Mouse (Mus musculus): ENCODE results near the gene Pde2a. TPM values are rescaled to one million over a fixed set of nuclear protein-coding genes. Genes with fewer than 3 reads are reported as not detected.

The Pde2a gene
- polyA plus RNA-seq, 1 experiment from 2014 or later = 12.7 TPM

- H3K9ac ChIP-seq (ENCODE audit: low read length) = no peak overlapping the region
- H3K4me2 ChIP-seq (ENCODE audit: low read depth, low read length) = no peak overlapping the region
- peaks cover 2% of the 10 kb centered on the region; the same call in 1 of the 2 replicates for H3K27me3 ChIP-seq (ENCODE audit: control insufficient read depth, insufficient read depth, low read length)
- no peaks in the 10 kb centered on the region for H3K36me3 ChIP-seq (ENCODE audit: control insufficient read depth, insufficient read depth)
- 11% methylated on average over 2 of the region's 2 CpGs for WGBS
- no peaks in the 10 kb centered on the region for H3K4me1 ChIP-seq (ENCODE audit: control insufficient read depth, insufficient read depth, low read length)
- H3K9me3 ChIP-seq (replicated peaks; ENCODE audit: control insufficient read depth, low read length) = no peaks in the 10 kb centered on the region
- ATAC-seq (replicated peaks; ENCODE audit: extremely low read depth, insufficient read depth, low FRiP score) = no peak
- no peak overlapping the region for H3K4me3 ChIP-seq (ENCODE audit: low read length)
- no peak overlapping the region for H3K27ac ChIP-seq (ENCODE audit: low read length)
These were observed 6.2 kb downstream of the Pde2a start for GRCm38 (mm10) chr7:101427736-101428135.

GRCm38 (mm10) chr7:101435038-101435437 lies 13.5 kb downstream of the Pde2a start:
- Histone ChIP-seq H3K27ac (ENCODE audit: low read length) (no peak overlapping the region), H3K9ac (ENCODE audit: low read length) (no peak overlapping the region), H3K4me2 (ENCODE audit: low read depth, low read length) (no peak overlapping the region), H3K36me3 (ENCODE audit: control insufficient read depth, insufficient read depth) (no peaks in the 10 kb centered on the region), H3K9me3 (replicated peaks; ENCODE audit: control insufficient read depth, low read length) (no peaks in the 10 kb centered on the region), H3K27me3 (ENCODE audit: control insufficient read depth, insufficient read depth, low read length) (no peaks in the 10 kb centered on the region; the same call in 1 of the 2 replicates), H3K4me1 (ENCODE audit: control insufficient read depth, insufficient read depth, low read length) (no peaks in the 10 kb centered on the region), H3K4me3 (ENCODE audit: low read length) (no peak overlapping the region)
- no peak for ATAC-seq (replicated peaks; ENCODE audit: extremely low read depth, insufficient read depth, low FRiP score)
- WGBS = 63% methylated on average over 6 of the region's 6 CpGs

DNA sequence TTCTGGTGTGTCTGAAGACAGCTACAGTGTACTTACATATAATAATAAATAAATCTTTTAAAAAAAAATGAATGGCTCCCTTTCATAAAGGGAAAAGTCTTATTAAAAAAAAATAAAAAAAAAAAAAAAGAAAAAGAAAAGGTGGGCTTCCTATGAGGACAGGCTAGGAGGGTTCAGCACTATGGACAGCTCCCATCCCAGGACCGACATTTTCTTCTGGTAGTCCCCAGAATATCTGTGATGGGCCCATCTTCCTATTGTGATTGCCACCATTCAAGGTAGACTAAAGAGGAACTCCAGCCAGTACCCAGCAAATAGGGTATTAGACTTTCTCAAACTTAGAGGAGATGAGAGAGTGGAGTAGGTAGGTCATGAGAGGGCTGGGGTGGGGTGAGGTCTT lies 16.4 kb downstream of the Pde2a start:
- Histone ChIP-seq H3K4me3 (ENCODE audit: low read length) (no peak overlapping the region), H3K27ac (ENCODE audit: low read length) (no peak overlapping the region), H3K4me1 (ENCODE audit: control insufficient read depth, insufficient read depth, low read length) (no peaks in the 10 kb centered on the region), H3K4me2 (ENCODE audit: low read depth, low read length) (no peak overlapping the region), H3K27me3 (ENCODE audit: control insufficient read depth, insufficient read depth, low read length) (no peaks in the 10 kb centered on the region; the same call in 1 of the 2 replicates), H3K9me3 (replicated peaks; ENCODE audit: control insufficient read depth, low read length) (no peaks in the 10 kb centered on the region), H3K36me3 (ENCODE audit: control insufficient read depth, insufficient read depth) (no peaks in the 10 kb centered on the region), H3K9ac (ENCODE audit: low read length) (no peak overlapping the region)
- no peak for ATAC-seq (replicated peaks; ENCODE audit: extremely low read depth, insufficient read depth, low FRiP score)
- 6% methylated on average over 1 of the region's 1 CpGs for WGBS

GRCm38 (mm10) chr7:101443093-101443492 lies 21.6 kb downstream of the Pde2a start:
- no peaks in the 10 kb centered on the region for H3K36me3 ChIP-seq (ENCODE audit: control insufficient read depth, insufficient read depth)
- ATAC-seq (replicated peaks; ENCODE audit: extremely low read depth, insufficient read depth, low FRiP score) = no peak
- 0 out of 2 replicates have a peak, but pooled peaks cover 4% of the 10 kb centered on the region for H3K27me3 ChIP-seq (ENCODE audit: control insufficient read depth, insufficient read depth, low read length)
- H3K9ac ChIP-seq (ENCODE audit: low read length) = no peak overlapping the region
- 73% methylated on average over 10 of the region's 10 CpGs for WGBS
- H3K27ac ChIP-seq (ENCODE audit: low read length) = no peak overlapping the region
- no peaks in the 10 kb centered on the region for H3K4me1 ChIP-seq (ENCODE audit: control insufficient read depth, insufficient read depth, low read length)
- no peak overlapping the region for H3K4me3 ChIP-seq (ENCODE audit: low read length)
- H3K9me3 ChIP-seq (replicated peaks; ENCODE audit: control insufficient read depth, low read length) = no peaks in the 10 kb centered on the region
- H3K4me2 ChIP-seq (ENCODE audit: low read depth, low read length) = no peak overlapping the region

DNA sequence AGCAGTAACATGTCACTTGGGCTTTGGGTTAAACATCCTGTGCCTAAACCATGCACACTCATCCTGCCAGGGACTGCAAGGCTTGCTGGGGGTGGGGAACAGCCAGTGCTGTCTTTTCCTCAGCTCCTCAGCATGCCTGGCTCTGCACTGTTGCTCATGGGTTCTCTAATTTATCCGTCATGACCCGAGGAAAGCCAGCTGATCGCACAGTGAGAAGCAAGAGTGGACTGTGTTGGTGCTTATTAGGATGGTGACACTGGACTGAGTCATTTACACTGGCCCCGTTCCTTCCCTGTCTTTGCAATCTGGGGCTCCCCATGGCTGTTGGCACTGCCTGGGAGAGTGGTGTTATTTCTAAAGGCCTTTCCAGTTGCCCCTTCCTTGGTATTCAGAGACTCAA lies 22.7 kb downstream of the Pde2a start:
- H3K36me3 ChIP-seq (ENCODE audit: control insufficient read depth, insufficient read depth) = no peaks in the 10 kb centered on the region
- H3K27me3 ChIP-seq (ENCODE audit: control insufficient read depth, insufficient read depth, low read length) = 0 out of 2 replicates have a peak, but pooled peaks cover 4% of the 10 kb centered on the region
- 82% methylated on average over 4 of the region's 4 CpGs for WGBS

GRCm38 (mm10) chr7:101449855-101450254 lies 28.4 kb downstream of the Pde2a start:
- peaks cover 13% of the 10 kb centered on the region for H3K27me3 ChIP-seq (ENCODE audit: control insufficient read depth, insufficient read depth, low read length)
- H3K4me2 ChIP-seq (ENCODE audit: low read depth, low read length) = no peak overlapping the region
- no peak overlapping the region for H3K9ac ChIP-seq (ENCODE audit: low read length)
- WGBS = 38% methylated on average over 3 of the region's 3 CpGs
- H3K9me3 ChIP-seq (replicated peaks; ENCODE audit: control insufficient read depth, low read length) = no peaks in the 10 kb centered on the region
- H3K4me3 ChIP-seq (ENCODE audit: low read length) = no peak overlapping the region
- peaks cover 7% of the 10 kb centered on the region for H3K4me1 ChIP-seq (ENCODE audit: control insufficient read depth, insufficient read depth, low read length)
- H3K27ac ChIP-seq (ENCODE audit: low read length) = no peak overlapping the region
- no peak for ATAC-seq (replicated peaks; ENCODE audit: extremely low read depth, insufficient read depth, low FRiP score)
- no peaks in the 10 kb centered on the region for H3K36me3 ChIP-seq (ENCODE audit: control insufficient read depth, insufficient read depth)

More for the DNA sequence above, 22.7 kb downstream of the Pde2a start:
- Histone ChIP-seq H3K4me1 (ENCODE audit: control insufficient read depth, insufficient read depth, low read length) (no peaks in the 10 kb centered on the region), H3K4me2 (ENCODE audit: low read depth, low read length) (no peak overlapping the region), H3K9ac (ENCODE audit: low read length) (no peak overlapping the region), H3K27ac (ENCODE audit: low read length) (no peak overlapping the region), H3K4me3 (ENCODE audit: low read length) (no peak overlapping the region), H3K9me3 (replicated peaks; ENCODE audit: control insufficient read depth, low read length) (no peaks in the 10 kb centered on the region)
- ATAC-seq (replicated peaks; ENCODE audit: extremely low read depth, insufficient read depth, low FRiP score) = no peak

DNA sequence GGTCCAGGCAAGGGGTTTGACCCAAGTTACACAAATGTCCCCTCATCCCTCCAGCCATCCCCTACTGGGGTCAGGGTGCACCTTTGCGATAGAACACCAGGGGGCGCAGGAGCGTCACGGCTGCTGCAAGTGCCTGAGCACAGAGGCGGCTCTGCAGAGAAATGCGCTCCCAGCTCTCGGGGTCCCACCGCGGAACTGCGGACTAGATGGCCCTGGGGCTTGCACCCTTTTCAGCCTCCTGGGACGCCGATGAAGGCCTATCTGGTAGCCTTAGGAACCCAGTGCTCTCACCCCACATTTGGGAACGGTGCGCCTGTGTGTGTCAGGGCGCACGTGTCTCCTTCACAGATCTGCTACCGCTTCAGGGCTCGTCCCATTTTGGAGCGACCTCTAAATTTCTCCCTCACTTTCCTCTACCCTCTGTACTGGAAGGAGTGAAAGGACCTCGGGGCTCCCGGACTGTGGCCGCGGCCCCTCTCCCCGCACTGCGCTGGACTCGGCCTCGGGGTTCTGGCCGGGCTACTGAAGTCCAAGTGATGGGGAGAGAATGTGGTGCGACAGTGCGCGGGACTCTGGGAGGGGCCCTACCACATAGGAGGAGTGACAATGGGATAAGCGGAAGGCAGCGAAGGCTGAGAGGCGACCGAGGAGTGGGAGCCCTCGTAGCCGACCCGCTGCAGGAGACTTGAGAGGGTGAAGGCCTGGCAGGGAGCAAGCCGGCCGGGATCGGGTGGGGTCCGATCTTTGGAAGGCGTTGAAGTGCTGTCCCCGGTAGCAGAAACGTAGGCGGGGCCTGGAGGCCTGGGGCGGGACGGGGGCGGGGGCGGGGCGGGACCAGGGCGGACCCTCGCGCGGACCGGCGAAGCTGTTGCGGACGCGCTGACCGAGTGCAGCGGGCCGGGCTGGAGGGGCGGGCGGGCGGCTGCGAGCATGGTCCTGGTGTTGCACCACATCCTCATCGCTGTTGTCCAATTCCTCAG lies 29.2 kb downstream of the Pde2a start:
- peak; percentile 81 for ATAC-seq (replicated peaks; ENCODE audit: extremely low read depth, insufficient read depth, low FRiP score)
- H3K27me3 ChIP-seq (ENCODE audit: control insufficient read depth, insufficient read depth, low read length) = peaks cover 13% of the 10 kb centered on the region
- H3K4me2 ChIP-seq (ENCODE audit: low read depth, low read length) = peak overlapping the region; percentile 95
- H3K27ac ChIP-seq (ENCODE audit: low read length) = no peak overlapping the region
- under 1% methylated on average over 66 of the region's 68 CpGs for whole genome bisulfite sequencing
- H3K4me3 ChIP-seq (ENCODE audit: low read length) = peak overlapping the region; percentile 63
- H3K36me3 ChIP-seq (ENCODE audit: control insufficient read depth, insufficient read depth) = no peaks in the 10 kb centered on the region
- peaks cover 7% of the 10 kb centered on the region for H3K4me1 ChIP-seq (ENCODE audit: control insufficient read depth, insufficient read depth, low read length)
- H3K9ac ChIP-seq (ENCODE audit: low read length) = peak overlapping the region; percentile 63
- no peaks in the 10 kb centered on the region for H3K9me3 ChIP-seq (replicated peaks; ENCODE audit: control insufficient read depth, low read length)

GRCm38 (mm10) chr7:101452669-101453068 lies 31.2 kb downstream of the Pde2a start:
- Histone ChIP-seq H3K27me3 (ENCODE audit: control insufficient read depth, insufficient read depth, low read length) (peaks cover 13% of the 10 kb centered on the region), H3K27ac (ENCODE audit: low read length) (no peak overlapping the region), H3K9me3 (replicated peaks; ENCODE audit: control insufficient read depth, low read length) (no peaks in the 10 kb centered on the region), H3K9ac (ENCODE audit: low read length) (no peak overlapping the region), H3K4me1 (ENCODE audit: control insufficient read depth, insufficient read depth, low read length) (peaks cover 10% of the 10 kb centered on the region), H3K4me2 (ENCODE audit: low read depth, low read length) (peak overlapping the region; percentile 95; the same call in 1 of the 2 replicates), H3K4me3 (ENCODE audit: low read length) (peak overlapping the region; percentile 63), H3K36me3 (ENCODE audit: control insufficient read depth, insufficient read depth) (no peaks in the 10 kb centered on the region)
- no peak for ATAC-seq (replicated peaks; ENCODE audit: extremely low read depth, insufficient read depth, low FRiP score)
- WGBS = 80% methylated on average over 3 of the region's 3 CpGs

DNA sequence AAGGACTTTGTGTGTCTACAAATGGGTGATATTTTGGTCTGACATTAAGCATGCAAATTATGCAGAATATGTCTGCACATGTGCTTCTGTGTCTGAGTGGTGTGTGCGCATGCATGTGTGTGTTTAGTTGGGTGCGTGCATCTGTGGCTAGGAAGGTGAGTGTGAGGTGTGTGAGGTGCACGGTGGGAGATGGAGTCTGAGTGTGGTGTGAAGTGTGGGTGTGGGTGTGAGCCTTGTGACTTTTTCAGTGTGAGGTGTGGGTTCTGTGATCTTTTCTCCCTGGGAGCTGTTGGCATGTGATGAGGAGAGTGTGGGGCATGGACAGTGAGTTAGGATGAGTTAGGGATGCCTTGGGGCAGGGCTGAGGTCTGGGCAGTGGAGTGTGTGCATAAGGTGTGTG lies 31.8 kb downstream of the Pde2a start:
- H3K27me3 ChIP-seq (ENCODE audit: control insufficient read depth, insufficient read depth, low read length) = peaks cover 14% of the 10 kb centered on the region
- H3K36me3 ChIP-seq (ENCODE audit: control insufficient read depth, insufficient read depth) = no peaks in the 10 kb centered on the region
- ATAC-seq (replicated peaks; ENCODE audit: extremely low read depth, insufficient read depth, low FRiP score) = no peak
- 84% methylated on average over 3 of the region's 3 CpGs for WGBS
- H3K27ac ChIP-seq (ENCODE audit: low read length) = no peak overlapping the region
- H3K4me2 ChIP-seq (ENCODE audit: low read depth, low read length) = peak overlapping the region; percentile 95
- no peaks in the 10 kb centered on the region for H3K9me3 ChIP-seq (replicated peaks; ENCODE audit: control insufficient read depth, low read length)
- H3K4me1 ChIP-seq (ENCODE audit: control insufficient read depth, insufficient read depth, low read length) = peaks cover 13% of the 10 kb centered on the region
- H3K9ac ChIP-seq (ENCODE audit: low read length) = no peak overlapping the region
- H3K4me3 ChIP-seq (ENCODE audit: low read length) = peak overlapping the region; percentile 63

Data from heart, embryonic 16.5 days (tissue).